Mouse (Mus musculus): ENCODE measurements around the gene Hoxb3. TPM values are rescaled to one million over a fixed set of nuclear protein-coding genes. Genes with fewer than 3 reads are reported as not detected.

Hoxb3 gene
- total RNA-seq (2014; fragmentation: Nextera tagmentation): 0.28 and 0.79 TPM in 2 replicates
- not detected in 2 replicates for total RNA-seq (2017)

DNA sequence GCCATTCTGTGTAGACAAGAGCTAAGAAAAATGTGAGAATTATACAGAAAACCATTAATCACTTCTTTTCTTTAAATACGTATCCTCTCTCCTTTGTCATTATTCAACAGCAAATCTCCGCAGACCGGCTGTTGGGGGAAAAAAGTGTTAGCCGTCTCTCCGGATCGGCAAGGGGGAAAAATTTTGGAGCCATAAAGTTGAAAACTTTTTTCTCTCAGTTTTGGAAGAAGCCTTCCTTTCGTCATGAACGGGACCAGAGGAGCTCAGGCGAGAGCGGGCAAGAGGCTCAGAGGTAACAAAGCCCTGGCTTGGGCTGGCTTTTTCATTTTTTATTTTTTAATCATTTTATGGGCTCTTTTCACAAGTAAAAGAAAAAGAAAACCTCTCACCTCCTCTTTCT lies at the start of gene Hoxb3:
TSS of gene Hoxb3 (plus strand) at position 173 of the 400 bp plus-strand sequence.
- ATAC-seq (replicated peaks; ENCODE audit: low FRiP score, low TSS enrichment, poor library complexity, severe bottlenecking): no peak

DNA sequence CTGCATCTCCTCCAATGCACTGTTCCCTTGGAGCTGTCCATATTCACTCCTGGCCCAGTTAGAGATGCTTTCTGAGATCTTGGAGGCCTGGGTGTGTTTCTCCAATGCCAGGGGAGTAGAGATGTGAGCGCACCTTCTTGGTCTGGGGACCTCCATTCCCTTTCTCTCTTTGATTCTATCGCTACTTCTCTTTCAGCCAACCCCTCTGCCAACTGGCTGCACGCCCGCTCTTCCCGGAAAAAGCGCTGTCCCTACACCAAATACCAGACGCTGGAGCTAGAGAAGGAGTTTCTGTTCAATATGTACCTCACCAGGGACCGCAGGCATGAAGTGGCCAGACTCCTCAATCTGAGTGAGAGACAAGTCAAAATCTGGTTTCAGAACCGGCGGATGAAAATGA lies 48.7 kb upstream of the Hoxb3 start:
- ATAC-seq (replicated peaks; ENCODE audit: low FRiP score, low TSS enrichment, poor library complexity, severe bottlenecking): no peak

DNA sequence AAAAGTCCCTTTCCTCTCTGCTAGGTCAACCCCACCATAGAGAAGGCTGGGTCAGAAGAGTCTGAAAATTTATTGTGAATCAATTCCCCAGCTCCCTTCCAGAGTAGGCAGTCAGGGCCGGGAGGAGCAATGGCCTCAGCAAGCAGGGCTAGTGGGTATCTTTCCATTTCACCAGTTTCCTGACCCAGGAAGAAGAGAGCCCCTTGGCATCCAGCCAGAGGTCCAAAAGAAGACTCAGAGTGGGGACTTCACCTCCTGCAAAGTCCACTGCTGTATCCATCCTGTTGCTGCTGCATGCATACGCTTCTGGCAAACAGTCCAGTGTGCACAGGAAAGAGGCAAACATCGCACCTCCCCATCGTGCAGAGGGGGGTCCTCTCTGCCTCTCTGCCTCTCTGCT lies 47.2 kb upstream of the Hoxb3 start:
- ATAC-seq (replicated peaks; ENCODE audit: low FRiP score, low TSS enrichment, poor library complexity, severe bottlenecking): no peak

DNA sequence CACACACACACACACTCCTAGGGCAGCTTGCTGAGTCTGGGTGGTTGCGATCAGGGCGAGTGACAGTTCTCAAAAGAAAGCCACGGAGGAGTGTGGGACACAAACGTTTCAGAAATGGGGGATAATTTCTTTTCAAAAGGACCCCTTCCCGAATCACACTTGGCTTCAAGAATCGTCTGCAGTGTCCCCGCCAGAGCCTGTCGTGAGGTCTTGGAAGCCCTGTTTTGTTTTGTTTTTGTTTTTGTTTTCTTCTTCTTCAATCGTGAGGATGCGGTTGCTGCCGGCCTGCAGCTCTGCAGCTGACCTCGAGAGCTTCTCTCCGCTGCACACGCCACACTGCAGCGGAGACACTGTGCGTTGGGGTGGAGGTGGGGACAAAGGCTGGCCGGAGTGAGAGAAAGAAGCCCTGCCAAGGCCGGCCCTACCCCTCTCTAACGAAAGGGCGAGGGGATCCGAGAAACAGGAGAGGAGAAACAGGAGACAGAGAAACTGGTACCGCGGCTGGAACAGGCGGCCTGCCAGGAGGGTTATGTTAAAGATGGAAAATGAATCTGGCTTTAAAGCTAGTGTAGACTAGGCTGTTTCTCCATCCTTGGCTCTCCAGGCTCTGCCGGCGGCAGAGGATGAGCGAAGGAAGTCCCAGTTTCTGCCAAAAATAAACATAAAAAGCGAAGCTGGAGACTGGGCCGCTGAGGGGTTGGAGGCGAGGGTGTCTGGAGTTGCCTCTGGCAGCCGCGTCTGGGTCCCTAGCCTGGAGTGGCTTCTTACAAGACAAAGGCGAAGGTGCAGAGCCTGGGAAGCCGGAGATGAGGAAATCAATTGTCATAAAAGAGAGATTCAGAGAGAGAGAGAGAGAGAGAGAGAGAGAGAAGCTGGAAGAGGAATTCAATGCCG lies 45.7 kb upstream of the Hoxb3 start:
- no peak for ATAC-seq (replicated peaks; ENCODE audit: low FRiP score, low TSS enrichment, poor library complexity, severe bottlenecking)

DNA sequence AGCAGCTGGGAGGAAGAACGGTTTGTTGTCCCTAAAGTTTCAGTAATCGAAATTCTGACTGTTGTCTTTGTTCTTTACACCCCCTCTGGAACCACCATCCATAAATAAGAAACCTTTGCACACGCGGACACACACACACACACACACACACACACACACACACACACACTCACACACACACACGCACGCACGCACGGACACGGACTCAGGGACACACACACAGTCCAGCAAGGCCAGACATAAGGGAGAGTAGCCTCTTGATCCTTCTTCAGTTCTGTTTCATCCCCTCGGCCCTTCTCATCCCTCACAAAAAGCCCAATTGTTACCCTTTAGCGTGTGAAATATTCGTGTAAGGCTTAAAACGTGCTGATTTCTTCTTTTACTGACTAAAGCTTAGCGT lies 44.8 kb upstream of the Hoxb3 start:
- ATAC-seq (replicated peaks; ENCODE audit: low FRiP score, low TSS enrichment, poor library complexity, severe bottlenecking): no peak

DNA sequence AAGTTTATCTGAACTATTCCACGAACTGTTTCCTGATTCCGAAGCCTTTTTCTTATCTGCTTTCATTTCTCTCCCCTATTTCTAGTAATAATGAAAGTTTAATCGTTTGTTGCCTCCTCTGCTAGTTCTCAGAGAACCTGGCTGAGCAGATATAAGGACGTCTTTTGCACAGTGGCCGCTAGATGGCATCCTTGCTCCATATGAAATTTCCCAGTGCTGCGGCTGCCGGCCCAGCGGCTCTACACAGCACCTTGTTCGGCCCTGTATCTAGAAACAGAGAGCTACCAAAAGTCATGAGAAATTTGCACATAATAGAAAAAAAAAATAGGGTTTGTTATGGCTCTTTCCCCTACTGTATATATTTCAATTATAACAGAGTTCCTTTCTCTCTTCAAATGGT lies 44.4 kb upstream of the Hoxb3 start:
- peak; percentile 87 for ATAC-seq (replicated peaks; ENCODE audit: low FRiP score, low TSS enrichment, poor library complexity, severe bottlenecking)

DNA sequence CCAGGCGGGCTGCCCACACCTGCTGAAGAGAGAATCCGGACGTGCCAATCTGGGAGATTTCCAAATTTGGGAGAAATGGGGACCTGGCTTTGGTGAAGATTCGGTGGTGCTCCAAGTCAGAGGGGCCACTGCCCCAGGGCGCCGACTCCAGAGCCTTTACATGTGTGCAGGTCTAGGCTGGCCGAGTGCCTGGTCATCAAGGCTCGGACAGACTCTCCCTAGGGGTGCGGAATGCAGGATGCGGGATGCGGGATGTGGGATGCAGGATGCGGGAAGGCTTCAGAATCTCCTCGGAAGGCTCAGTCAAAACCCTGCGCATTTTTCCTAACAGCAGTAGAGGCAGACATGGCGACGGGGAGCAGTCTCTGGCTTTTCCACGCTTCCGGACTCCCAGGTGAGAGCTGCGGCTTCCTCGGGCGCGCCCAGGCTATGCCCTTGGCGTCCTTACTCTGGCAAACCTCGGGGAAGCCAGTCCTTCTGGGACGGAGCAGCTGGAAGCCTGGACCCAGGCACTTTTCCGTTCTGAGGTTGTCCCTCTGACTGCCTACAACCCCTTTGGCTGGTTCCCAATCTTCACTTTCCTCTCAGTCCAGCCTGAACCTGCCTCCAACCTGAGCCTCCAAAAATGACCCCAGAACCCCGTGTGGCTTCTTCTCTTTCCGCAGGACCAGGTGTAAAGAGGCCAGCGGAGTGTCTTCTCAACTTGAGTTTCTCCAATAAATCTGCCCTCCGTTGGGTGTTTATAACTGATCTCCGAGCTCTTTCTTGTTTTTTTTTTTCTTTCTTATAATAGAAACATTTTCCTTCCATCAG lies 43.5 kb upstream of the Hoxb3 start:
- ATAC-seq (replicated peaks; ENCODE audit: low FRiP score, low TSS enrichment, poor library complexity, severe bottlenecking): no peak

DNA sequence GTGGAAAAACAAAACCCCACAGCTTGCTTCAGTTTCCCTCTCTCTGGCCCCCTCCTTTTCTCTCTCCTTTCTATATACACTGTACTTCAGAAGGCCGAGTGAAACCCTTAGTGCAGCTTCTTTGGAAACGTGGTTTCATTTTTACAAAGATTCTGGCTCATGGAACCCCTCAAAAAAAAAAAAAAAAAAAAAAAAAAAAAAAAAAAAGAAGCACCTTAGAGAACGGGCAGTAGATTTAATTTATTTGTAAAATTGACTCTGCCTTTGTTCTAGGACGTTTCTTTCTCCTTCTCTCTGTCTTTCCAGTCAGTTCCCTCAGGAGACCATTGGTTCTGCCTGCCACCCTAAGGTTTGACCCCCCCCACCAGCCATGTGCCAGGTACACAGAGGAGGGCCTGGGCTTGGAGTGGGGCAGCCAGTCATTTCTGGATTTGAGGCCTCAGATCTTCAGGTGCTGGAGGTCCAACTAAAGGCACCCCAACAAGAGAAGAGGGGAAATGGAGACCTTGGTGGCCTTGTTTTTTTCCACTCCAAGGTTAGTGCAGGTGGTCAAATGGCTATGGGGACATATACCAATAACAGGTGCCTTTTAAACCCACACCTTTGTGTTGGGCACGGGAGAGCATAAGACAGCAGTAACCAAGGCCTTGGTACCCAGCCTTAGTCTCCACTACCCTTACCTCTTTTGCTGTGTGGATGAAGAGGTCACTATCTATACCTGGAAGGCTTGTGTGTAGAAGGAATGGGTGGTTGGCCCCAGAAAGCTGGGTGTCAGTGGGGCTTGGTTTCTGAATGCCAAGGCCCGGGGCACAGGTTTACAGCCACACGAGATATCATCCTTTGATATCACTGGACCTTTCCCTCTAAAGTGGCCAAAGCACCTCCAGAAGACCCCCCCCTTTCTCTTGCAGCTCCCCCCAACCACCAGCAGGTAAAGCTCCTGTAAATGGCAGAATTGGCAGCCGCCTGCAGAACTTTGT lies 42.4 kb upstream of the Hoxb3 start:
- no peak for ATAC-seq (replicated peaks; ENCODE audit: low FRiP score, low TSS enrichment, poor library complexity, severe bottlenecking)

DNA sequence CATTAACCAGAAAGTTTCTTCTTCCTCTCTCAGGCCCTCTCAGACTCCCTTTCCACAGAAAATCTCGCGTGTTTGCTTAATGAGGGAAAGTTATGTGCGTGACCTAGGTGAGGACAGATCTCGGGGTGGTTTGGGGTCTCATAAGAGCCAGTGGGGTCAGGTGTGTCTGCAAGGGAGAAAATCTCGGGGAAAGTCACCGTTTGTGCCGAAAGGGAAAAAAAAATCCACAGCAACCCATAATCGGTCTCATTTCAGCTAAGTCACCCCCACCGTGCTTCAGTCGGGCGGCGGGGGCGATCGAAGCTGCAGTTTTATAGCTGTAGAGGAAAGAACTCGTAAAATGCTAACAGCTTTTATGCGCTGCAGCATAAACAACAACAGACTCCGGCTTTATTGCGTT lies 41.7 kb upstream of the Hoxb3 start:
- no peak for ATAC-seq (replicated peaks; ENCODE audit: low FRiP score, low TSS enrichment, poor library complexity, severe bottlenecking)

DNA sequence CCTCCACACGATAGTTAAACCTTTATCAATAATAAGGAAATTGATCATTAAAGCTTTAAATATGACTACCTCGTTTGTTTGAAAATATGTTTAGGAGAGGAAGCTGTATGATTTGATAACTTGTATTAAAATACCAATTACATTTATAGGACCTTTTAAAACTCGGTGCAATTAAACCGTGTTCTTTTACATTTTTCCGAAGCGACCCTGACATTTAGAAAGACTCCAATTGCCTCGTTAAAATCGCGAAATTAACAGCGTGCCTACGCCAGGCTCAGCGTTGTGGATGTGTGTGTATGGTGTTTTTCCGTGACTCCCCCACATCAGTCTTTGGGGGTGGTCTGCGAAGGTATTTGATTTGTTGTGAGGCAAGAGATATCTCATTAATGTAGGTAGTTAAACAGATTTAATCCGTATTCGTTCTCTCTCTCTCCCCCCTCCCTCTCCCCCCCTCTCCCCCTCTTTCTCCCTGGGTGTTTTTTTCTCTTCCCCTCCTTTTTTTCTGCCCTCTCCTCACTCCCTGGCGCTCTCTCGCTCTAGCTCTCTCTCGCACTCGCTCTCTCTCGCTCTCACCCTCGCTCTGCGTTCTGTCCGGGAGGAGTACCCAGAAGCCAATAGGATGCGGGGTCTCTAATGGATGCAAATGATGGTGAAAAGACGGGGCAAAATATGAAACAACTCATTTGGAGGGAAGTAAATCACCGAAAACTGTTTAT lies 41.1 kb upstream of the Hoxb3 start, which contains the start of gene Hoxb8:
TSS of gene Hoxb8 (plus strand) at position 51 of the 716 bp plus-strand sequence.
- ATAC-seq (replicated peaks; ENCODE audit: low FRiP score, low TSS enrichment, poor library complexity, severe bottlenecking): no peak

DNA sequence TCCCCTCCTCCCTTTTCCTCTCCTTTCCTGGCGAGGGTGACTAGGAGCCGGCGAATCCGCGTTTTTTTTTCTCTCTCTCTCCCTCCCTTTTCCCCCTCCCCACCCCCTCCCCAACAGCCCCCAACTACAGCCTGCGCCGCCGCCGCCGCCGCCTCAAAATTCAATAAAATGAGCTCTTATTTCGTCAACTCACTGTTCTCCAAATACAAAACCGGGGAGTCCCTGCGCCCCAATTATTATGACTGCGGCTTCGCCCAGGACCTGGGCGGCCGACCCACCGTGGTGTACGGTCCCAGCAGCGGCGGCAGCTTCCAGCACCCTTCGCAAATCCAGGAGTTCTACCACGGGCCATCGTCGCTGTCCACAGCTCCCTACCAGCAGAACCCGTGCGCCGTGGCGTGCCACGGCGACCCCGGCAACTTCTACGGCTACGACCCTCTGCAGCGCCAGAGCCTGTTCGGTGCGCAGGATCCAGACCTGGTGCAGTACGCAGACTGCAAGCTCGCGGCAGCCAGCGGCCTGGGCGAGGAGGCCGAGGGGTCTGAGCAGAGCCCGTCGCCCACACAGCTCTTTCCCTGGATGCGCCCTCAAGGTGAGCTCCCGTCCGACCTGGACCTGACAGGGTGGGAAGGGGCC lies 40.2 kb upstream of the Hoxb3 start:
- ATAC-seq (replicated peaks; ENCODE audit: low FRiP score, low TSS enrichment, poor library complexity, severe bottlenecking): no peak

DNA sequence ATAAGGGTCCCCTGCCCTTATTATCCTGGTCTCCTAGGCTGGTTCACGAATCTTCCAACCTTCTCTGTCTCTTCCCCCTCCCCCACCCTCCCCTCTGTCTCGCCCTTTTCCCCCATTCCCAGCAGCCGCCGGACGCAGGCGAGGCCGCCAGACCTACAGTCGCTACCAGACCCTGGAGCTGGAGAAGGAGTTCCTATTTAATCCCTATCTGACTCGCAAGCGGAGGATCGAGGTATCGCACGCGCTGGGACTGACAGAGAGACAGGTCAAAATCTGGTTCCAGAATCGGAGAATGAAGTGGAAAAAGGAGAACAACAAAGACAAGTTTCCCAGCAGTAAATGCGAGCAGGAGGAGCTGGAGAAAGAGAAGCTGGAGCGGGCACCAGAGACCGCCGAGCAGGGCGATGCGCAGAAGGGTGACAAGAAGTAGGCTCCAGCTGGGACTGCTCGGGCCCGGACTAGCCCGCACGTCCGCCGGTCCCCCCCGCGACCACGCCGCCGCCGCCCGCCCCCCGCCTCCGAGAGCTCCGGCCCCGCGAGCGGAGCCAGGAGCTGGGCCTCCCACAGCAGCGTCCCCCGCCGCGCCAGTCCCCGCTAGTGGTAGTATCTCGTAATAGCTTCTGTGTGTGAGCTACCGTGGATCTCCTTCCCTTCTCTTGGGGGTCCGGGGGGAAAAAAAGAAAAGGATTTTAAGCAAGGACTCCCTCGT lies 38.9 kb upstream of the Hoxb3 start:
- ATAC-seq (replicated peaks; ENCODE audit: low FRiP score, low TSS enrichment, poor library complexity, severe bottlenecking): peak; percentile 48; the same call in 1 of the 2 replicates

DNA sequence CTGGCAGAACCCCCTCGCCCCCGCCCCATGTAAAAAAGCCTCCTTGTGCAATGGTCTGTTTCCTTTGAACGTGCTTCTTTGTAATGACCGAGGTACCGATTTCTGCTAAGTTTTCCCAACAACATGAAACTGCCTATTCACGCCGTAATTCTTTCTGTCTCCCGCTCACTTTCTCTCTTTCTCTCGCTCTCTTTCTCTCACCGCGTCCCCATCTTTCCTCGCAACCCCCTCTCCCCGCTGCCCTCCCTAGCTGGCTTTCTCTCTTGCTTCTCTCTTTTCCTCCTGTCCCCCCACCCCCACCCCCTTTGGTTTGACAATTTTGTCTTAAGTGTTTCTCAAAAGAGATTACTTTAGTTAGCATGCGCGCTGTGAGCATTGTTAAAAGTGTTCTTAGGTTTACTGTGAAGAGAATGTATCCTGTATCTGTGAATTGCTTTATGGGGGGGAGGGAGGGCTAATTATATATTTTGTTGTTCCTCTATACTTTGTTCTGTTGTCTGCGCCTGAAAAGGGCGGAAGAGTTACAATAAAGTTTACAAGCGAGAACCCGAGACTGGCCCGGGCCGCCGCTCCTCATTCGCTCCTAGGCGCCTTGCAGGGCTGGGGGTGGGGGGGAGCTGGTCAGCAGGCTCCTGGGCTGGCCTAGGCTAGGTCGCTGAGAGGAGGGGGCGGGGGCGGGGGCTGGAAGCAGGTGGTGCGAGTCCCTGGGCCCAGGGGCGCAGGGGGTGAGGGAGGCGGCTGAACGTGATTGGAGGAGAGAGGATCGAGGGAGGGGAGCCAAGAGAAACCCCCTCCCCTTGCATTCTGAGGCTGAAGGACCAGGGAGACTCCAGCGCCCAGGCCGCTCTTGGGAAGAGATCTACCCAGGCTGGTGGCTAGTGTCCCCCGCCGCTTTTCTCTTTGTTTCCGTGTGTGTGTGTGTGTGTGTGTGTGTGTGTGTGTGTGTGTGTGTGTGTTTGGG lies 38.1 kb upstream of the Hoxb3 start:
- ATAC-seq (replicated peaks; ENCODE audit: low FRiP score, low TSS enrichment, poor library complexity, severe bottlenecking): no peak

DNA sequence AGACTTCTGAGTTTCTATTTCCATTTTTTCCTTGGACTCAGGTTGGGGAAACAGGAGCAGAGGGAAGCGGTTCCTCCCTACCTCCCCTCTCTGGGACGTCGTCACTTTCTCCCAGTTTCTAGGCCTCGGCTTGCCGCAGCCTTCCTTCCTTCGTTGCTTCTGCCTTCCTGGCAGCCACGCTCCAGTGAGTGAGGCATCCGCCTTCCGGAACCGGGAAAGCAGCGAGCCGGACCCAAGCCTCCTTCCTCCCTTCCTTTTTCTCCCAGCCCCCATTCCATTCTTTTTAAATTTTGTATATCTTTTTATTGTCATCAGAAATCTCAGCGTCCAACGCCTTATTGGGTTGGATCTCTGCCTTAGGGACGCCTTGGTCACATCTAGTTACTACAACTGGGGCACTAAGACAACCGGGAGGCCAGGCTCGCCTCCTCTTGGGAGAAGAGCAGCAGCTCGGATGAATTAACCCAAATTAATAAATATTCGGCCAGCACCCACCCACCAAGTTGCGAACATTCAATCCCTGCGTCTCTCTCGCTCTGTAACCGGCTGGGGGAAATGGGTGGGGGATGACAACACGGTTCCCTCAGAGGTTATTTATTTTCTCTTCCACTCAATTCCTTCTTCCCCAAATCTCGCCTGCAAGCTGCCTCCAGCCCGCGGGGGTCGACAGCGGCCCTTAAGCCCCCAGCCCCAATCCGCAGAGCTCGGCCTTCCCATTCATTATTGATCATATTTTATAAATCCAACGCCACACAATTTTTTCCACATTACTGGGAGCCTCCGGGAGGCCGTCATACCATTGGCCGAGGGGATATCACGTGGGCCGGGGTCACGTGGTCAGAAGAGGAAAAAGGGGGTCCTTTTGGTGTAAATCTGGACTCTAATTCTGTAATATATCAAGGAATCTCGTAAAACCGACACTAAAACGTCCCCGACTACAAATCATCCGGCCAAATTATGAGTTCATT lies 37.1 kb upstream of the Hoxb3 start, which contains the start of gene Hoxb7:
TSS of gene Hoxb7 (plus strand) at position 853 of the 968 bp plus-strand sequence.
- no peak for ATAC-seq (replicated peaks; ENCODE audit: low FRiP score, low TSS enrichment, poor library complexity, severe bottlenecking)

DNA sequence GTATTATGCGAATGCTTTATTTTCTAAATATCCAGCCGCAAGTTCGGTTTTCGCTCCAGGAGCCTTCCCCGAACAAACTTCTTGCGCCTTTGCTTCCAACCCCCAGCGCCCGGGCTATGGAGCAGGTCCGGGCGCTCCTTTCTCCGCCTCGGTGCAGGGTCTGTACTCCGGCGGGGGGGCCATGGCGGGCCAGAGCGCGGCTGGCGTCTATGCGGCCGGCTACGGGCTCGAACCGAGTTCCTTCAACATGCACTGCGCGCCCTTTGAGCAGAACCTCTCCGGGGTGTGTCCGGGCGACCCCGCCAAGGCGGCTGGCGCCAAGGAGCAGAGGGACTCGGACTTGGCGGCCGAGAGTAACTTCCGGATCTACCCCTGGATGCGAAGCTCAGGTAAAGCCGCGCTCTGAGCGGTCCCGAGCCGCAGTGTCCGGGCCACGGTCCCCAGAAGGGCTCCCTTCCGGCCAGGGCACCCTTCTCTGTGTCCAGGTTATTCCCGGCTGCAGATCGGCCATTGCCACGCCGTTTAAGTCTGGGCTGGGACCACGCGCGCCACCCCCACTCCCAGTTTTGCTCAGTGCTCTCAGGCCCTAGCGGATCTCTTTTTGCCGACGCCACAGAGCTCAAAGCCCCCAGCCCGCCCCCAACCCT lies 36.3 kb upstream of the Hoxb3 start:
- no peak for ATAC-seq (replicated peaks; ENCODE audit: low FRiP score, low TSS enrichment, poor library complexity, severe bottlenecking)

Data from megakaryocyte-erythroid progenitor cell, adult 5-6 weeks (primary cell).